Mouse (Mus musculus) heart, postnatal 10 days (tissue): ENCODE data around the gene Ankrd27. TPM values are rescaled to one million over a fixed set of nuclear protein-coding genes. Genes with fewer than 3 reads are reported as not detected.
"Not testable (repeated sequence)": the region's sequence is repeated elsewhere in the genome, so short reads cannot be mapped to it uniquely, and the experiment has no call there.

ENCODE experiments used
- DNase-seq, 2 experiments: peaks; one replicate each; pipeline ENCODE4 v3.0.0; 2021
- intact Hi-C: fragments of 180-260 bp; cut with DNase I; formaldehyde crosslinking; loops from one replicate; pipeline ENCODE4 v1.15.1; 2025
- total RNA-seq, 2 experiments: library from RNA; stranded (reverse); gene quantifications; 2 replicates each; pipeline ENCODE4 v1.2.3; 2021

The Ankrd27 gene
- 10 to 100 TPM; 15.6 to 16.4 TPM for total RNA-seq

DNA sequence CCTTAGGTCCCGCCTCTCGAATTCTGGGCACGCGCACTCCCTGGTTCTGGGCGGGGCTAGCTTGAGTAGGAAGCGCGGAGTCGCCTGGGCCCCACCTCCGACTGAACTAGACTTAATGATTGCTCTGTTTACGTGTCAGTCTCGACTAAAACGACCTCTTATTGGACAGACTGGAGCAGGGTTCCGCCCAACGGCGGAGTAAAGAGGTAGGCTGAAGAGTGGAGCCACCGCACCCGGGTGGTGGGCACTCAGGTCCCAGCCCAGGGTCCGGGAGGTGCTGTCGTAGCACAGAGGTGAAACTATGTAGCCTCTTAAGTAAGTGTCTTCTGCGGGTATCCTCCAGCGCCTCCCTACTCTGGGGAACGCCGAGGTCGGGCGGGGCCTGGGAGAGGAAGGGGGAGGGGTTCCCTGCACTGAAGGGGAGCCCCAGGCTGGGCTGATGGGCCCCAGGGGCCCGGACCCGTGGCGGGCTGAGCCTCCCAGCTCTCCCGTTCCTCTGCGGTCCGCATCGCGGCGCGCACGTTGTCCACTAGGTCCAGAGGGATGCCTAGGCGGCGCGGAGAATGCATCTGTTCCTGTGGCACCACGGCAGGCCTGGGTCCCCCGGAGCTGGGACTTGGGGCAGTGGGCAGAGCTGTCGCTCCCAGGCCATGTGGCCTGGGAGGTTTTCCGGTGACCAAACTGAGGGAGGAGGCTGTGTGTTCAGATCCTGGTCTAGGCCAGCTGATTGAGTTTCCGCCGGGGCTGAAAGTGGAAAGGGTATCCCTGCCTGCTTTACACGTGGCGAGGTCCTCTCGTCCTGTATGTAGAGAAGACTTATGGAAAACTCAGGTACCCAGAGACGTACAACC is at the start of gene Ankrd27:
Gene Ankrd27, plus strand, starts transcription at position 190 of the 851 bp plus-strand sequence.
- DNase-seq: peak; percentile 97 to 98
- intact Hi-C loops: no loop called here

DNA sequence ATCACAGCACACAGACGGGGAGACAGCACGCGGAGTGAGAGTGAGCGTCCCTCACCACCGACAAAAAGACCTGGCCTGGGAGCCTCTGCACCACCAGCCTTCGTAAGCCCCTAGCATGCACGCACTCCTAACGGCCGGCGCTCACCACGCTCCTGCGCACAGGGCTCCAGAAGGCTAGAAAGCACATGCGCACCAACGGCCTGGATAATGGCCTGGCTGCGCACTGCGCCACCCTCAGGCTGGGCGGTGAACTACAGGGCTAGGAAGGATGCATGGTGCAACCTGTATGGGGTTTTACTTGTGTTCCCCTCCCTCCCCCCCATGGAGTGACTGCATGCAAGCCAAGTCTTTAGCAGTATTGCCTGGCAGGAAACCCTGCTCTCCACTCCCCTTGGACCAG is 48.5 kb upstream of the Ankrd27 start, which contains the start of gene Tdrd12:
Gene Tdrd12, minus strand, starts transcription at position 184 of the 400 bp plus-strand sequence.
- intact Hi-C loops: no loop called here
- no peak for DNase-seq

DNA sequence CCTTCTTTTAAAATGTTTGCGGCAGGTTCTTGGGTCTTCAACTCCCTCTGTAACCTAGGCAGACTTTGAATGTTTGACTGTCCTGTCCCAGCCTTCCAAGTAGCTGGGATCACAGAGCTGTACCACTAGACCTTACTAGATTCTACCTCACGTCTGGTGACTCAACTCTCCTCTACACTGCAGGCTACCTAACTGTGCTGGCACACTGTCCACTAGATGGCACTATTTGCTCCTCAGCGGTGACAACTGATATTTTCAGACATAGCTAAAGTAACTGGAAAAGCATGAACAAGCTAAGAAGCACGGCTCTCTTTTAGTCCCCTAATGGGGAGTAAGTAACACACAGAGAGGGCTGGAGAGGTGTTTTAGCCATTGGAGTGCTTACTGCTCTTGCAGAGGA is 40.2 kb upstream of the Ankrd27 start:
- peak; percentile 64 to 75 for DNase-seq

DNA sequence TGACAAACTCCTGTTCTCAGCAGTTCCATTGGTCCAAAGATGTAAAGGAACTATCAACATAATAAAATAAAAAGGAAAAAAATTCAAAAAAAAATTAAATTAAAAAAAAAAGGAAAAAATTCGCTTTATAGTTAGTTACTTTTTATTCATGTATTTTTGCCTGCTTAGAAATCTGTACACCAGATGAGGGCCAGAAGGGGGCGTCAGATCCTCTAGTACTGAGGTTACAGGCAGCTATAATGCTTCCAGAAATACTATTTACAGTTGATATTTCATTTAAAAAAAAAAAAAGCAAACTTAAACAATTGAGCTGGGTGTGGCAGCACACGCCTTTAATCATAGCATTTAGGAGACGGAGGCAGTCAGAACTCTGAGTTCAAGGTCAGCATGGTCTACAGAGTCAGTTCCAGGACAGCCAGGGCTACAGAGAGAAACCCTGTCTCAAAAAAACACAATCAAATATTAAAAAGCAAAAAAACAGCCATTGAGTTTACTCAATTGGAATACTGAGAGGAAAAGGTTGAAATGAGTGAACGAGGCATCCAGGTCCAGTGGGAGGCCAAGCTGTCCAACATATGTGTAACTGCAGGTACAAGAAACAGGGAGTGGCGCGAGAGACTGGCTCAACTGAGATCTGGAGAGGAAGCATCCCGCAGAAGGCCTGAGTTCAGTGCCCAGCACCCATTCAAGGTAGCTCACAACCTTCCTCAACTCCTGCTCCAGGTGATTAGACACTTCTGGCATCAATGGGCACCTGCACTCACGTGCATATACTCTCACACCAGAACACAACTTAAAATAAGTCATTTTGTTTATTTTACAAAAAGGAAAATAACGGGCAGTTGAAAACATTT is 32.1 kb upstream of the Ankrd27 start:
- DNase-seq: peak; percentile 18 to 44

More for the DNA sequence above, 40.2 kb upstream of the Ankrd27 start:
- intact Hi-C loops: loop anchor here (2.0 kb wide), 1 partner anchor 89 kb away; no protein-coding TSS in a partner anchor

DNA sequence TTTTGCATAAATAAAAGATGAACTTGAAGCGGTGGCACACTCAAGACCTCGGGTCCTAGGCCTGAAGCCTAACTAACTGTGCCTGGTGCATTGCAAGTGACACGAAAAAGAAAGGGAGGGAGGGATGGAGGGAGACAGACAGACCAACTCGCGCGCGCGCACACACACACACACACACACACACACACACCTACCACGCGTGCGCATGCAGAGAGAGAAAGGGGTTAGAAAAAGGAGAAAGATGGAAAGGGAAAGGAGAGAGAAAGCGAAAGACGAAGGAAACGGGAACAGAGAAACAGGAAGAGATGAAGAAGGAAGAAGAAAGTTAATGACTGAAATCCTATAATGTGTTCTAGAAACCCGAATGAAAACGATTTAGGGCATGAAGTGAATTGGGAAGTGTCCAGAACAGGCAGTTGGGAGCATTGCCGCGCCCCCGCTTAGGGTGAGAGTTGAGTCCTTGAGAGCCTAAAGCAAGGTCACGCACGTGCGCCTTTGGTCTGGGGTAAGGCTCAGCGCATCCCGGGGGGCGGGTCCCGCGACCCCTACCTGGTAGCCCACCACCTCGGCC is 31.4 kb upstream of the Ankrd27 start:
- DNase-seq: peak; percentile 32 to 53

More for the DNA sequence above, 32.1 kb upstream of the Ankrd27 start:
- intact Hi-C loops: loop anchor here (2.0 kb wide), 1 partner anchor 17 kb away; no protein-coding TSS in a partner anchor

DNA sequence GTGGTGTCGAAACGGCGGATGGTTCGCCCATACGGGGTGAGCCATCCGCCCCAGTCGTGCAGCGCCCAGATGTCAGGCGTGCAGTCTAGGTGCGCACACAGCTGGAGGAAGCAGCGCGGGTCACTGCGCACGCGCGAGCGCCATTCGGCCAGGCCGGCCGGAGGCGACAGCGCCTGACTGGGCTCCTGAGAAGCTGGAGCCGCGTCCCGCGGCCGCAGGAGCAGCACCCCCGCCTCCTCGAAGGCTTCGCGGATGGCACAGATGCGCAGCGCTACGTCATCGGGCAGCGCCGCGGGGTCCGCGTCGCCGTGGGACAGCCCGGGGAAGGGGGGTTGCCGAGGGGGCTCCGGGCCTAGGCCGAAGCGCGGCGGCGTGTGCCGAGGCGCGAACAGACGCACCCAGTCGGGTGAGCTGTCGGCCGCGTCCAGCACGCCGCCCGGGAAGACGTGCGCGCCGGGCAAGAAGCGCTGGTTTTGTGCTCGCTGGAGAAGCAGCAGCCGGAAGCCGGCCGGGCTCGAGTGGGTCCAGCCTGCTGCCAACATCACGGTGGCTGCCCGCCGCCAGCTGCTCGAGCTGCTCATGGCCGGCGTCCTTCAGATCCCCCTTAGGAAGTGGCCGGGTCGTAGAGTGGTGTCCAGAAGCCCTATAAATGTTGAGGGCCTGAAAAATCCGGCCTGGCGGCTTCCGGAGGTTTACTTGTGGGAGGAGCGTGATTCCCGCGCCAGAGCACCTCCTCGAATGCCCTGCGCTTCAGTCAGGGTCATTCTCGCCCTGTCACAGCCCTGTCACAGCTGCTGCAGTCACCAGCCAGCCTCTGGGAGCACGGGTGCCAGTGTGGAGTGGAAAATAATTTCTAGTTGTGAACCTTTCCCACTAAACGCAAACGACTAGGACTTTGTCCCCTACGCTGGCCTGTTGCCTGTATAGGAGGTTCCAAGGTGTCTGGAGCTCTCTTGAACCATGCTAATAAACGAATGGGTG is 30.5 kb upstream of the Ankrd27 start:
- DNase-seq: peak; percentile 92 to 93
- intact Hi-C loops: loop anchor here (2.0 kb wide), 1 partner anchor 15 kb away; no protein-coding TSS in a partner anchor

More for the DNA sequence above, 31.4 kb upstream of the Ankrd27 start:
- intact Hi-C loops: loop anchor here (2.0 kb wide), 1 partner anchor 16 kb away; no protein-coding TSS in a partner anchor

DNA sequence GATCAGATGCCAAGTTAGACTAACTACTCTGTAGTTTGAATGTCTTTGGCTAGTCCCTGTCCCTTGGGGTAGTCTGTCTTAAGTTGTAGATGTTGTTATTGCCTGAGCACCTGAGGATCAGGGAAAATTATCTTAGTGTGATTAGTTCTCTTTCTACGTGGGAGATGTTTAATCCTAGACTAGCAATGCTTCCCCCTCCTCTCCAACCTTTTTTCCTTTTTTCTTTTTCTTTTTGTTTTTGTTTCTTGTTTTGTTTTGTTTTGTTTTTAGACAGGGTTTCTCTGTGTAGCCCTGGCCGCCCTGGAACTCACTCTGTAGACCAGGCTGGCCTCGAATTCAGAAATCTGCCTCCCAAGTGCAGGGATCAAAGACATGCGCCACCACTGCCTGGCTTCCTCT is 29.8 kb upstream of the Ankrd27 start, which contains the start of gene Nudt19:
Gene Nudt19, minus strand, starts transcription at position 100 of the 399 bp plus-strand sequence.
- DNase-seq: no peak
- intact Hi-C loops: no loop called here

DNA sequence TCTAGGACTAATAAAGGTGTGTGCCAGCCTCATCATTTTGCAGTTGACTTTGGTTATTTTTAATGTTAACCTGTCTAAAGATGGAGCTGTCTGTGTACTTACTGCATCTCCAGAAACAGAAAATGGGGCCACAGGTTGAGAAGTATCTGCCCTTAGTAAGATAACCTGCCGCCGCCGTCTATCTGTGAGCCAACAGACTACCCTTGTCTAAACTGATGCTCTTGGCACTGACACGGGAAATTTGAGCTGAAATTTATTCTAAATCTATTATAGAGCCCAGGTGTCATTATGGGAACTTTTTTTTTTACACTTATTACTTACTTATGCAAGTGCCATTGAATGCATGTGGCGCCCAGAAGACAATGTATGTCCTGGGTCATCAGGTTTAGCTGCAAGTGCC is 29.1 kb upstream of the Ankrd27 start:
- intact Hi-C loops: no loop called here
- no peak for DNase-seq

DNA sequence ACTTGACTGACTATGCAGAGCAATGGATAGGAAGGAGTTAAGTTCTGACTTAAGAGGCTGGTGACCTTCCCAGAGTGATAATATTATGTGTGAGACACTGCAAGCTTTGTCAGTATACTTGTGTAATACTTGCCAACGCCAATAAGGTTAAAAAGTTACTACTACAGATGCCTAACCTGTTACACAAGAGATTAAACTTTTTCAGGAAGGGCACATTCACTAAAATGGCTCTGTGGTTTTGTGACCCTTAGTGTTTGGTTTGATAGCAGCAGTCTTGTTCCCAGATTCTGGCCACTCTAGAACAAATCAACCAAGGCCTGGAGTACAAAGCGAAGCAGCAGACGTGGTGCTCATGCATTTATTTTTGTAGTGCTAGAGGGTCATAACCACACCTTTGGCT is 28.5 kb upstream of the Ankrd27 start:
- intact Hi-C loops: no loop called here

DNA sequence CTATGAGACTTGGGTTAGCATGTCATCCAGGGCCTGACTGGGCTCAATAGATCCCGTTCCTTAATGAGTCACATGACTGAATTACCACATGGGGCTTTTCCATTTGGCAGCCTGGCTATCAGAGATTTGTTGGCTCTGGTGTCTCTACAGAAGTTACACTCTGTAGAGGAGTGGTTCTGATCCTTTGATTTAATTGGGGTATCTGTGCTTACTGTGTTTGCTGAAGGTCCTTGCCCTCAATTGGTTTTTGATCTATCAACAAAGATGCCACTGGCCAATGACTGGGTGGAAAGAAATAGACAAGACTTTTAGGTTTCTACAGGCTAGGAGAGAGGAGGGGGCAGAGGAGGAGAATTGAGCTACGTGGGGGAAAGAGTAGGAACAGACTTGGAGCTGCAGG is 27.4 kb upstream of the Ankrd27 start:
- no peak for DNase-seq
- intact Hi-C loops: no loop called here

More for the DNA sequence above, 28.5 kb upstream of the Ankrd27 start:
- no peak for DNase-seq

DNA sequence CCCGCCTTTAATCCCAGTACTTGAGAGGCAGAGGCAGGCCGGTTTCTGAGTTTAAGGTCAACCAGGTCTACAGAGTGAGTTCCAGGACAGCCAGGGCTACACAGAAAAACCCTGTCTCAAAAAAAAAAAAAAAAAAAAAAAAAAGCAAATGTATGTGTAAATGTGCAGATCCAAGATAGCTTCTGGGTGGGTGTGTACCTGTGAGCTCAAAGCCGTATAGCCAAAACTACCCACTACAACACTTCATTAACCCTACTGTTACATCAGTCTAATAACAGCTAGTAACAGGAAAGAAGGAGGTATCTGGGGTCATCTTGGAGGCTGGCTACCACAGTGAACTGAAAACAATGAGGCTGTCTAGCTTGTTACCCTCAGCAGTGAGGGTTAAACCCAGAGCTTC is 26.2 kb upstream of the Ankrd27 start:
- DNase-seq: no peak
- intact Hi-C loops: no loop called here

DNA sequence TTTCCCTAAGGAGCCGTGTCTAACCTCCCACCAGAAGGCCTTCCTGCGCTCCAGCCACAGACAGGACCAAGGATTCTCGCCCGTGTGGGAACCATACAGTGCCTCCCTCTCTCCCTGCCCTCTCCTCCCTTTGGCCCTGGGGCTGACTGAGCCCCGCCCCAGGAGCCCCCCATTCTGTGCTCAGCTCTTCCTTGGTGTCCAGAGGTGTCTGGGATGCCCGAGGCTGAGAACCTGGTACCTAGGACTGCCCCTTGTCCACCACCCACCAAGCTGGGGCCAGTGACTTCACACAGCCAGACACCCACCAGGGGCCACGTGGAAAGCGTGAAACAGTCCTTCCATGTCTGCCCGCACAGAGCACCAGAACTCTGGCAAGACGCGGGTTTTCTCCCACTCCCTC is 23.0 kb upstream of the Ankrd27 start:
- no peak for DNase-seq
- intact Hi-C loops: no loop called here

DNA sequence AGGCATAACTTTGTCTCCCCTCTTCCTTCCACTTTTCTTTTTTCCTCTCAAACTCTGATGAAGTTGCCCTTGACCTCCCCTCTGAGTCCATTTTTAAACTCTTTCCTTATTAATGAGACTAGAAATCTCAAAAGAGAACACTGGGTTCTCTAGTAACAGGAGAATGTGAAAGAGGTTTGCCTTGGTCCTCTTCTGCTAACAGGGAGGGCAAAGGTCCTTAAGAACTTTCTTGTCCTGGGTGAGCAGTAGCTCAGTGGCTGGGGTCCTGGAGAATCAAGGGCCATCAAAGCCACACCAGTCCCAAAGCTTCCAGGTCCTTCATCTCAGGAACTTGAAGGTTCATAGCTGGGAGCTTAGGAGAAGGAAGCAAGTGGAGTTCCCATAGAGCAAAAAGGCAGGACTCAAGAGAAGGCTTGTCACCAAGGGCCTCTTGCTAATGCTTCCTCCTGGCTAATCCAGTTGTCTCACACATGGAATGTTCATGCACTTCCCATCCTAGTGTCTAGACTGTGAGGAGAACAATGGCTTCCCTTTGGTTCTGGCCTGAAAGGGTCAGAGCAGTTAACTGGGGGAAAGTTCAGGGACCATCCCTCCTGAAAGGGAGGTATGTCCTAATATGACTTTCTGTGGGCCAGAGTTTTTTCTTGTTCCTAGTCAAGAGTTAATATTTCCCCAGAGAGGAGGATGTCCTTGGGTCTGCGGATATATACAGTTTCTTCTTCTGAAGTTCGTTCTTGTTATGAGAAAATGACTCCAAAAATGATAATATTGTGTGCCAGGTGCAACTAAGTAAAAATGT is 21.8 kb upstream of the Ankrd27 start:
- intact Hi-C loops: no loop called here
- DNase-seq: no peak

DNA sequence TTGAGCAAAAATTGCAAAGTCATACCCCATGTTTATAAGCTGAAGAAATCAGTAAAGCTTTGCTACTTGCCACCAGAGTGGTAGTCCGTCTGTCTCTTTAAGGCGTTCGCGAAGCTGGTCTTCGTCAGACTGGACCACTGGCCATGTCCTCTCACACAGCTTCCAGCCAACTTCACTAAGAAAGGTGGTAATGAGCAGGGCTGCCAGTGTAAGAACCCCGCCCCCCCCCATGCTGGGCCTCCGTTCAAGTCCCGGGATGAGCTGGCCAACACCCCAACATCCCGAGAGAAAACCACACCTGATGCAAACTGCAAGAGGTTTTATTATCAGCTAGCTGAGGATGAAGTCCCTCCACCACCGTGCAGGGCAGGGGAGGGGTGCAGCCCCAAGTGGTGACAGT is 21.2 kb upstream of the Ankrd27 start:
- DNase-seq, intact Hi-C loops: not testable (repeated sequence)

DNA sequence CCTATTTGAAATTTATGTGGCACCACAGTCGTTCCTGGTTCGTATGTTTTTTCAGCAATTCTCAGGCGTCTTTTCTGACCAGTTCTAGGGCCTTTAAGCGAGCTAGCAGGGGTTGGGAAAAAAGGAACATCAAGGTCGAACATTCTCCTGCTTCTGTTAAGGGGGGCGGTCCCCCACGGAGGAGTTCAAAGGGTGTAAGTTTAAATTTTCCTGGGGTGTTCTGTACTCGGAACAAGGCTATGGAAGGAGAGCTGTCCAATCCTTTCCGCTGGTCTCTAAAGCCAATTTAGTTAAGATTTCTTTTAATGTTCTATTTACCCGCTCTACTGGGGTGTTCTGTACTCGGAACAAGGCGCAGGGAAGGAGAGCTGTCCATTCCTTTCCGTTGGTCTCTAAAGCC is 20.1 kb upstream of the Ankrd27 start:
- intact Hi-C loops, DNase-seq: not testable (repeated sequence)

DNA sequence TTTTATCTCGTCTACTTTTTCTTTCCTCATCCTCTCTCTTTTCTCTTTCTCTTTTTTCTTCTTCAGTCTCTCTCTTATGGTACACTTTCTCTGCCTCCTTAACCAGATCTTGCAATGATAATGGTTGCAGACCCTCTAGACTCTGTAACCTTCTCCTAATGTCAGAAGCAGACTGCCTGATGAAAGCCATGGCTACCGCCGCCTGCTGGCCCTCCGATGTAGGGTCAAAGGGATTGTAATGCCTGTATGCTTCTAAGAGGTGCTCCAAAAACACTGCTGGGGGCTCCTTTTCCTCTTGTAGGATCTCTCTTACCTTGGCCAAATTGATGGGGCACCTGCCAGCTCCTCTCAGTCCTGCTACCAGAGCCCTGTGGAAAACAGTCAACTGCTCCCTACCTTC is 16.3 kb upstream of the Ankrd27 start:
- intact Hi-C loops: loop anchor here (2.0 kb wide), 1 partner anchor 15 kb away; no protein-coding TSS in a partner anchor
- not testable (repeated sequence) for DNase-seq

DNA sequence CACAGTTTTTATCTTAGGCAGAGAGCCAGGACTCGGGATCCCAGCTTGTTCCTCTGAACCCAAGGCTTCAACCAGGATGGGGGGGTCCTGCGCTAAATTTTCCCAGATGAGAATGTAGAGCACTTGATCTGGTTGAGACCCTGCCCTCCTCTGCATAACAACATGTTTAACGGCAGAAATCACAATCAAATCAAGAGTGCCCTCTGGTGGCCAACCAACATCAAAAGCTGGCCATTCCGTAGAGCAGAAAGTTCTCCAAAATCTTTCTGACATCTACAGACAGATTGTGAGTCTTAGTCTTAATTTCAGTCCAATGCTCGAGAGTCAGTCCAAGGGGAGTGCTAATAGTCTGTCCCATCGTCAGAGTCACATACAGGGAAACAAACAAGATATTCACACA is 15.2 kb upstream of the Ankrd27 start:
- DNase-seq: not testable (repeated sequence)
- intact Hi-C loops: loop anchor here (2.0 kb wide), 1 partner anchor 16 kb away; no protein-coding TSS in a partner anchor

DNA sequence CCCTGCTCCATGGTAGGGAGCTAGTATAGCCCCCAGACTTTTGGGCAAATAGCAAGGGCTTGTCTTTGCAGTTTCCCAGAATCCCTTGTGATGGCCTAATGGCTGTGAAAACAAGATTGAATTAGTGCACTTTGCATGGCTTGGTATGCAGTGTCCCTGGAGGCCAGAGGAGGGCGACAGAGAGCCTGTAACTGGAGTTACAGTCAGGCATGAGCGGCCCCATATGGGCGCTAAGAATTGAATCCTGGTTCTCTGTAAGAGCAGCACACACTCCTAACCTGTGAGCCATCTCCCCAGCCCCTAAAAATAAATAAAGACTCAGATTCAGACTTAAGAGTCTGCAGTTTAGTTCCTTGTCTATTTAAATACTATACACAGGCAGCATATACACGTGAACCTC is 6.2 kb upstream of the Ankrd27 start:
- DNase-seq: peak; percentile 13 to 59
- intact Hi-C loops: no loop called here
